Mouse (Mus musculus): ENCODE data around the gene Stxbp6. TPM values are rescaled to one million over a fixed set of nuclear protein-coding genes. Genes with fewer than 3 reads are reported as not detected.
"Not testable (repeated sequence)": the region's sequence is repeated elsewhere in the genome, so short reads cannot be mapped to it uniquely, and the experiment has no call there.

Stxbp6 gene
- total and polyA plus RNA-seq, 2 experiments from 2014 or later = 18.6 to 19.3 TPM

DNA sequence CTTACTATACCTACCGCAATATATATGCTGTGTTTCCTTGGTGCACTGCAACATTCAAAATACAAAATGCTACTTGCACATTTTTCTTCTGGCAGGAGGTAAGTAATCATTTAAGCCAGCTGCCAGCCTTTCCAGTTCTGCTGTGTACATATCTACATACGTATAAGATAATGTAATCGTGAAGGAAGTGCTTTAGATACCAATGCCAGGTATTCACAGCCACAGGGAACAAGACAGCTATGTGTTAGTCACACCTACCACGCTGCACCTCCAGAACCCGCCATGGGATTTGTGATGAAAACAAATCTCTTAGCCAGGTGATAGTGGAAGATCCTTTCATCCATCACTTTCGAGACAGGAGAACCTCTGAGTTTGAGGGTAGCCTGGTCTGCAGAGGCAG is 13.7 kb downstream of the Stxbp6 start:
- no peak overlapping the region for H3K4me3 ChIP-seq (ENCODE audit: low read length)
- no peak overlapping the region for H3K4me2 ChIP-seq (ENCODE audit: low read depth, low read length)
- no peaks in the 10 kb centered on the region for H3K27me3 ChIP-seq (ENCODE audit: insufficient read depth, low read length)
- DNase-seq (ENCODE audit: low spot score) = no peak
- H3K4me1 ChIP-seq (ENCODE audit: insufficient read depth, low read length) = no peaks in the 10 kb centered on the region
- ATAC-seq = no peak
- no peaks in the 10 kb centered on the region for H3K36me3 ChIP-seq (ENCODE audit: insufficient read depth, low read length)
- 88% methylated on average over 6 of the region's 6 CpGs for WGBS
- no peak for TF ChIP-seq CTCF (IDR thresholded peaks at IDR 0.05; ENCODE audit: low read depth)
- H3K9ac ChIP-seq (replicated peaks; ENCODE audit: low read length) = no peak overlapping the region
- no peak overlapping the region for H3K27ac ChIP-seq
- no peaks in the 10 kb centered on the region for H3K9me3 ChIP-seq (ENCODE audit: low read length)

- Histone ChIP-seq H3K4me3 (ENCODE audit: low read length) (no peak overlapping the region), H3K36me3 (ENCODE audit: insufficient read depth, low read length) (no peaks in the 10 kb centered on the region), H3K9me3 (ENCODE audit: low read length) (no peaks in the 10 kb centered on the region), H3K4me2 (ENCODE audit: low read depth, low read length) (no peak overlapping the region), H3K27me3 (ENCODE audit: insufficient read depth, low read length) (no peaks in the 10 kb centered on the region), H3K4me1 (ENCODE audit: insufficient read depth, low read length) (no peaks in the 10 kb centered on the region), H3K9ac (replicated peaks; ENCODE audit: low read length) (no peak overlapping the region), H3K27ac (no peak overlapping the region)
- TF ChIP-seq CTCF (IDR thresholded peaks at IDR 0.05; ENCODE audit: low read depth) = no peak
- no peak for ATAC-seq
- 85% methylated on average over 3 of the region's 3 CpGs for WGBS
- no peak for DNase-seq (ENCODE audit: low spot score)
These were observed 16.5 kb downstream of the Stxbp6 start for GRCm38 (mm10) chr12:45058007-45058406.

DNA sequence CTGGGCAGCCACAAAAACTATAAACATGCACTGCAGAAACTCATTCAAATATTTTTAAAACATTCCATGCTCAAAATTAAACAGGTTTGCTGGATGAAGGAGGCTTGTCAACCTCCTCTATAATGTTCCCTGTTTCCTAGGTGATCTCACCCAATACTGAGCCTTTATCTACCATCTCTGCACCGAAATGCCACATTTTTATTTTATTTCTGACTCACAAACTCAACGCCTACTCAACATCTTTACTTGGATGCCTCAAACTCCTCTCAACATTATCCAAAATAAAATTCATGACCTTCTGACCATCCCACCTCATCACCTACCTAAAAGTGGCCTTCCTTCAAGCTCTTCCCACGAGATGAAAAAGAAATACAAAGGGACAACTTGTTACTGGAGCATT is 18.1 kb downstream of the Stxbp6 start:
- 80% methylated on average over 3 of the region's 3 CpGs for WGBS
- no peaks in the 10 kb centered on the region for H3K4me1 ChIP-seq (ENCODE audit: insufficient read depth, low read length)
- H3K36me3 ChIP-seq (ENCODE audit: insufficient read depth, low read length) = no peaks in the 10 kb centered on the region
- ATAC-seq = no peak
- H3K27me3 ChIP-seq (ENCODE audit: insufficient read depth, low read length) = no peaks in the 10 kb centered on the region
- H3K9me3 ChIP-seq (ENCODE audit: low read length) = no peaks in the 10 kb centered on the region
- no peak overlapping the region for H3K9ac ChIP-seq (replicated peaks; ENCODE audit: low read length)
- no peak overlapping the region for H3K4me2 ChIP-seq (ENCODE audit: low read depth, low read length)
- DNase-seq (ENCODE audit: low spot score) = no peak
- TF ChIP-seq CTCF (IDR thresholded peaks at IDR 0.05; ENCODE audit: low read depth) = no peak
- H3K4me3 ChIP-seq (ENCODE audit: low read length) = no peak overlapping the region
- H3K27ac ChIP-seq = no peak overlapping the region

GRCm38 (mm10) chr12:45053319-45053718 is 21.2 kb downstream of the Stxbp6 start:
- H3K36me3 ChIP-seq (ENCODE audit: insufficient read depth, low read length) = no peaks in the 10 kb centered on the region
- H3K9me3 ChIP-seq (ENCODE audit: low read length) = no peaks in the 10 kb centered on the region
- no peak for TF ChIP-seq CTCF (IDR thresholded peaks at IDR 0.05; ENCODE audit: low read depth)
- H3K9ac ChIP-seq (replicated peaks; ENCODE audit: low read length) = no peak overlapping the region
- H3K4me2 ChIP-seq (ENCODE audit: low read depth, low read length) = no peak overlapping the region
- no peak overlapping the region for H3K4me3 ChIP-seq (ENCODE audit: low read length)
- no peak overlapping the region for H3K27ac ChIP-seq
- 89% methylated on average over 5 of the region's 5 CpGs for WGBS
- ATAC-seq (no peak), DNase-seq (ENCODE audit: low spot score) (no peak)
- H3K4me1 ChIP-seq (ENCODE audit: insufficient read depth, low read length) = no peaks in the 10 kb centered on the region
- no peaks in the 10 kb centered on the region for H3K27me3 ChIP-seq (ENCODE audit: insufficient read depth, low read length)

- DNase-seq (ENCODE audit: low spot score) (no peak), ATAC-seq (no peak)
- Histone ChIP-seq H3K36me3 (ENCODE audit: insufficient read depth, low read length) (no peaks in the 10 kb centered on the region), H3K4me1 (ENCODE audit: insufficient read depth, low read length) (no peaks in the 10 kb centered on the region), H3K4me3 (ENCODE audit: low read length) (no peak overlapping the region), H3K4me2 (ENCODE audit: low read depth, low read length) (no peak overlapping the region), H3K9ac (replicated peaks; ENCODE audit: low read length) (no peak overlapping the region), H3K27ac (no peak overlapping the region), H3K9me3 (ENCODE audit: low read length) (no peaks in the 10 kb centered on the region), H3K27me3 (ENCODE audit: insufficient read depth, low read length) (no peaks in the 10 kb centered on the region)
- no peak for TF ChIP-seq CTCF (IDR thresholded peaks at IDR 0.05; ENCODE audit: low read depth)
- WGBS = 76% methylated on average over 5 of the region's 5 CpGs
These were observed 21.6 kb downstream of the Stxbp6 start for GRCm38 (mm10) chr12:45052860-45053259.

GRCm38 (mm10) chr12:45049894-45050293 is 24.6 kb downstream of the Stxbp6 start:
- TF ChIP-seq CTCF (IDR thresholded peaks at IDR 0.05; ENCODE audit: low read depth) = no peak
- ATAC-seq (no peak), DNase-seq (ENCODE audit: low spot score) (no peak)
- H3K4me1 ChIP-seq (ENCODE audit: insufficient read depth, low read length) = no peaks in the 10 kb centered on the region
- H3K27me3 ChIP-seq (ENCODE audit: insufficient read depth, low read length) = no peaks in the 10 kb centered on the region
- no peak overlapping the region for H3K4me3 ChIP-seq (ENCODE audit: low read length)
- no peak overlapping the region for H3K9ac ChIP-seq (replicated peaks; ENCODE audit: low read length)
- H3K36me3 ChIP-seq (ENCODE audit: insufficient read depth, low read length) = no peaks in the 10 kb centered on the region
- no peak overlapping the region for H3K27ac ChIP-seq
- no peaks in the 10 kb centered on the region for H3K9me3 ChIP-seq (ENCODE audit: low read length)
- no peak overlapping the region for H3K4me2 ChIP-seq (ENCODE audit: low read depth, low read length)
- 72% methylated on average over 9 of the region's 9 CpGs for WGBS

DNA sequence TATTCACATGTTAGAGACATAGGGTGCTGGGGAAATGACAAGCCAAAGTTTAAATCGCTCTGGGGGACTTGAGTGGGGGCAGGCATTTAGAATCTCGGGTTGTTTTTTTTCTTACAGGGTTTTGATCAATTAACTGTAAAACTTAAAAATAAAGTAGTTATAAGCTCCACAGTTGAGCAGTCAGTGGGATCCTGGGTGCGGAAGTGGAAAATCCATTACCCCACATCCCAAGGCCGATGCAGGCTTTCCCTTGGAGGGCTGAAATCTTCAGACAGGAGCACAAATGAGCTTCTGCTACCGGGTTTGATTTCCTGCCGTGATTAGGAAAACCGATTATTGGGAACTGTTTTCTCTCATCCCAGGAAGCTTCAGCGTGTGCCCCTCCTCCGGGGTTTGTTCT is 26.8 kb downstream of the Stxbp6 start:
- ATAC-seq; H3K36me3 ChIP-seq (ENCODE audit: insufficient read depth, low read length): not testable (repeated sequence)
- 37% methylated on average over 8 of the region's 9 CpGs for WGBS

More for the DNA sequence above, 26.8 kb downstream of the Stxbp6 start:
- not testable (repeated sequence) for H3K27ac ChIP-seq; H3K9me3 ChIP-seq (ENCODE audit: low read length); H3K27me3 ChIP-seq (ENCODE audit: insufficient read depth, low read length); DNase-seq (ENCODE audit: low spot score); H3K4me3 ChIP-seq (ENCODE audit: low read length); H3K4me2 ChIP-seq (ENCODE audit: low read depth, low read length); H3K4me1 ChIP-seq (ENCODE audit: insufficient read depth, low read length); H3K9ac ChIP-seq (replicated peaks; ENCODE audit: low read length)

All from hindbrain, postnatal 0 days (tissue).